Mouse (Mus musculus) urinary bladder, postnatal 25 days (tissue): Measurements from ENCODE around the gene Sgsm2.

Experiments used
- DNase-seq: peaks from one replicate; pipeline ENCODE4 v3.0.0; 2022; ENCODE audit warnings: low spot score

Gene Sgsm2

GRCm38 (mm10) chr11:74841366-74841765 is 55.5 kb downstream of the Sgsm2 start:
- no peak for DNase-seq

- DNase-seq: no peak
Measured at GRCm38 (mm10) chr11:74840739-74841138, 56.1 kb downstream of the Sgsm2 start.

- no peak for DNase-seq
Measured at GRCm38 (mm10) chr11:74839860-74840715, 56.8 kb downstream of the Sgsm2 start.

GRCm38 (mm10) chr11:74838971-74839370 is 57.9 kb downstream of the Sgsm2 start:
- peak; percentile 39 for DNase-seq

- peak; percentile 91 for DNase-seq
Measured at GRCm38 (mm10) chr11:74838441-74838840, 58.4 kb downstream of the Sgsm2 start.

GRCm38 (mm10) chr11:74837694-74838431 is 59.0 kb downstream of the Sgsm2 start:
- DNase-seq: peak; percentile 93

GRCm38 (mm10) chr11:74837056-74837693 is 59.7 kb downstream of the Sgsm2 start:
- no peak for DNase-seq

GRCm38 (mm10) chr11:74836225-74837055 is 60.4 kb downstream of the Sgsm2 start:
- no peak for DNase-seq

- no peak for DNase-seq
Measured at GRCm38 (mm10) chr11:74835593-74836224, 61.2 kb downstream of the Sgsm2 start.

GRCm38 (mm10) chr11:74834650-74835277 is 62.1 kb downstream of the Sgsm2 start:
- DNase-seq: no peak

- DNase-seq: no peak
Measured at GRCm38 (mm10) chr11:74834359-74834638, 62.6 kb downstream of the Sgsm2 start.

GRCm38 (mm10) chr11:74833536-74834358 is 63.1 kb downstream of the Sgsm2 start:
- DNase-seq: no peak

GRCm38 (mm10) chr11:74832503-74833143 is 64.2 kb downstream of the Sgsm2 start:
- DNase-seq: peak; percentile 56

- DNase-seq: peak; percentile 99
Measured at GRCm38 (mm10) chr11:74831606-74832451, 65.0 kb downstream of the Sgsm2 start.

GRCm38 (mm10) chr11:74831191-74831605 is 65.7 kb downstream of the Sgsm2 start:
- no peak for DNase-seq

GRCm38 (mm10) chr11:74830256-74831161 is 66.4 kb downstream of the Sgsm2 start, which contains the start of gene Mnt:
Mnt (plus strand) TSS chr11:74830920.
- peak; percentile 90 for DNase-seq

GRCm38 (mm10) chr11:74829812-74830211 is 67.0 kb downstream of the Sgsm2 start:
- peak; percentile 79 for DNase-seq
